Mouse (Mus musculus) T-cell, adult 2 months (primary cell): Measurements from ENCODE around the gene Zfp536.

ENCODE experiments used
- DNase-seq: peaks from one replicate; pipeline ENCODE4 v3.0.0; 2022; ENCODE audit warnings: low spot score

Zfp536 gene

GRCm38 (mm10) chr7:37471726-37472125 lies 301.7 kb downstream of the Zfp536 start:
- no peak for DNase-seq

DNA sequence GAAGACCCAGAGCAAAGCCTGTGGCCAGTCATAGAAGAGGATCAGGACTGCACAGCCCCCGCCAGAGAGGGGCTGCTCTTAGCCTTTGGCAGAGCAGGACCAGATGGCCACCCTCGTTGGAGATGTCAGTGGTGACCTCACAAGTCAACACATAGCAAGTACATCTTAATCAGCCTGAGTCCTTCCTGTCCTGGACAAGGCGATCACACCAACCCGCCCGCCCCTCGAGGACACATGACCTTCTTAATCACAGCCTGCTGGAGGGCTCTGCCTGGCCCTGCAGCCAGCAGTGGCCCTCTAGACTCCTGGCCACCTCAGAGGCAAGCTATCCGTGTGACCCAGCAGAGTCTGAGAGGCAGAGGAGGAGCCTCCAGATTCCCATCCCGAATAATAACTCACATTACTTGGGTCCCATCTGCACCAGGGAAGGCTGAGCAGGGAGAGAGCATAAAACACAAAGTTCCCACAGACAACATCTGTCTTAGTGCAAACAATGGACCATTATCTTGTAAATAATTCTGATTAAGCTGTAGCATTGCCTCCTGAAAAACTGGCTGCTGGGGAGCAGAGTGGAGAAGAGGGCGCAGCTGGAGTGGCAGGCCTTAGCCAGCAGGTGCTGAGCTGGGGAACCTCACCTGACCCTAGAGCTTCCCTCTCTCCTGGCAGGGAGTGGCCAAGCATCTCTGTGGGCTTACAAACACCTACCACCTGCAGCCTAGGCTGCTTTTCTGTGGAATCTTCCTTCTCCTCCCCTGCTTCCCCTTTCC lies 306.8 kb downstream of the Zfp536 start:
- DNase-seq = no peak

DNA sequence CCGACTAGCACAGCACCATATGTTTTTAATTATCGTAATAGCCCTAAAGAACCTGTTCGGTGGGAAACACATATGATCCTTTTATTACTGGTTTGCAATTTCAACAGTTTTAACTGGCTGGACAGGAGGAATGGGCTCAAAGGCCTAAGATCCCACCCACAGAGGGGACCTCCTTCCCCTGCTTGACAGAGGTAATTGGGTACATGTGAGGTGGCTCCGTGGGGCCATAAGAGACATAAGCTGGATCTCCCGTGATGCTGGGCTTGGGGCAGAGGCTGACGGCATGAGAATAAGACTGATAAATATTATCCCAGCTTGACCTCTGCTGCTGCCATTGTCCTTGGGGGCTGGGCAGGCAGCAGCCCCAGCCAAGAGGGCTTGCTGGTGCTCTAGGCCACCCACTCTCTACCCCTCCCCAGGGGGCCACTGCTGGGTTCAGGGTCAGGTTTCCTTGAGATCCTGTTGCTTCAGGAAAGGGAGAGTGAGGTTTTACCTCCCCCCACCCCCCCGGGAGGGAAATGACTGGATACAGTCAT lies 309.2 kb downstream of the Zfp536 start:
- no peak for DNase-seq

GRCm38 (mm10) chr7:37447523-37447922 lies 325.9 kb downstream of the Zfp536 start:
- DNase-seq = no peak

GRCm38 (mm10) chr7:37439912-37440311 lies 333.5 kb downstream of the Zfp536 start:
- DNase-seq = no peak

GRCm38 (mm10) chr7:37439117-37439844 lies 334.2 kb downstream of the Zfp536 start:
- no peak for DNase-seq

DNA sequence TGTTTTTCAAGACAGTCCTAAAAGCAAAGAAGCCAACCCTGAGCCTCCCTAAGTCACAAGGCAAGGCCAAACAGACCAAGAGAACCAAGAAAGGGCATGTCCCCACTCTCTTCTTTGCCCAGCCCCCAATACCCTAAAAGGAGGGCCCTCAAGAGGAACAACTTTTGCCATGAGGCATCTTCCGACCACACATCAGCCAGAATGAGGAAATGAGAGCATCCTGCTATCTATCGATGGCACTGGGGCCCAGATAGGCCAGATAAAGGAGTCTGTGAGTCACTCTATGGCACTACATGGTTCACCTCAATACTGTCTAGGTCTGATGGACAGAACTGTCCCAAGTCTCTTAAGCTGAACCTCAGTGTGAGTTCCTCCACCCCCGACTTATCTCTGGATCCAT lies 335.6 kb downstream of the Zfp536 start:
- DNase-seq = no peak

- no peak for DNase-seq
Observed at GRCm38 (mm10) chr7:37433156-37433555, 340.3 kb downstream of the Zfp536 start.

GRCm38 (mm10) chr7:37431471-37431870 lies 342.0 kb downstream of the Zfp536 start:
- no peak for DNase-seq

- DNase-seq = no peak
Observed at GRCm38 (mm10) chr7:37426061-37426460, 347.4 kb downstream of the Zfp536 start.

GRCm38 (mm10) chr7:37422966-37423365 lies 350.5 kb downstream of the Zfp536 start:
- DNase-seq = no peak
